Mouse (Mus musculus) kidney, adult 9 months (tissue): ENCODE results near the gene Hhipl1.

Source experiments
- DNase-seq: peaks from one replicate; pipeline ENCODE4 v3.0.0; 2022

The Hhipl1 gene

DNA sequence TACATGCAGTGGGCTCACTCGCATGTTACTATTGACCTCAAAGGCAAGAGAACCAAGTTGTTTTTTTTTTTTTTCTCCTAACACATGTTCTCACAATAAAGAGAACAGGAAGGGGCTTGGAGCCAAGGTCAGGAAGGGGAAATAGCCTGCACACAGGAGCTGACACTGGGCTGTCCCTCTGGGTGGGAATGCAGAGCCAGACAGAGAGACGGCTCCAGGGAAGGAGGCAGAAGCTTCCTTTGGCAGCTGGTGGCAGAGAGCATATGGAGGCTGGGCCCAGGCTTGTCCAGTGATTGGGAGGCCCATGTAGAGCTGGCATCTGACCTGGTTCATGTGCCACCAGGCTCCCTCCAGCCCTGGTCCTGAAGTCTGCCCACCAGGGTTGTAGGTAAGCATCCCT, 61.8 kb downstream of the Hhipl1 start:
- DNase-seq, result peak; percentile 49

DNA sequence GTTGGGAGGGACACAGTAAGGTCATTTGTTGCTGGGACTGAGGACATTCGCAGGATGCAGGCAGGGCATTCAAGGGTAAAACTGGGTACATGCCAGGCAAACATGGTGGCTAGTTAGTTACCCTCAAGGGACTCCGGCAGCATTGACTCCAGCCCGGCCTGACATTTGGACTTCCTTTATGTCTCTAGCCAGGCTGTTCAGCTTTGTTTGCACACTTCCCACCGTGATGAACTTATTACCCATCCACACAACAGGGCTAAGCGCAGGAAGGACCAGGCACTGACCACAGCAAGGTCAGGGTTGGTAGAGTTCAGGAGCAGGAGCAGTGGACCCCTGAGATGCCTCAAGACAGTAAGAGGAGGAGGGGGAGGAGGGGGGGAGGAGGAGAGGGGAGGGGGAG, 62.9 kb downstream of the Hhipl1 start:
- no peak for DNase-seq

DNA sequence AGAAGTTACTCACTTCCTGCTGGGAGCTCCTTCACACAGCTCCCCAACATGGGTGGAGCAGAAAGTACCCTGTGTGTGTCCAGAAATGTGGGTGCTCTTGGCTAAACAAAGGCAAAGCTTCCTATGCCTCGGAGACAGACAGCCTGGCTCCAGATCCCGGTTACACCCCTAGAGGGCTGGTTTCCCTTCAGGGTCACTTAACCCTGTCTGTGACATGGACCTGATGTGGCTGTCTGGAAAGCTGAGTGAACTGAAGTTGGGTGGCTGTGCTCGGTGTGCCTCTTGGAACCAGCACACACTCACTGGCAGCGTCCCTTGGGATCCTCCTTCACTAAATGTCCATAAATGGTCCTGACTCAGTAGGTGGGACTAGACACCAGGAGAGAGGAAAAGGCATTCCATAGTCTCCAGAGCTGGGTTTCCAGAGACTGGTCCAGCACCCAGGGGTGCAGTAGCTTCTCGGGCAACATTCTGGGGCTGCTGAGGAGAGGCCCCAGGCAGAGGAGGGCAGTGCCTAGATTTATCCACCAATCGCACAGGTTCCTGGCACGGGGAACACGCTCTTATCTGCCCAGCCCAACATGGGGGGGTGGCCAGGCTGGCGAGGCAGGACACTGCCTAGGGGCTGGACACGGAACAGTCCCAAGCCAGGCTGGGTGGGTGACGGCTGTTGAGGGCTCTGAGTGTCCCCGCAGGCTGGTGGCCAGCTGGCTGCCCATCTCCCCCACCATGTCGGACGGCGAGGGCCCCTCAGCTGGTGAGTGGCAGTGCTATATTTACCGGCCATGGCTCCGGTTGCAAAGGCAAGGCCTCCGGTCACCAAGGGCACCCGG, 64.7 kb downstream of the Hhipl1 start, which contains the start of gene Eml1:
Eml1 (plus strand) TSS at position 362 of the 833 bp plus-strand sequence.
- peak; percentile 67 for DNase-seq

DNA sequence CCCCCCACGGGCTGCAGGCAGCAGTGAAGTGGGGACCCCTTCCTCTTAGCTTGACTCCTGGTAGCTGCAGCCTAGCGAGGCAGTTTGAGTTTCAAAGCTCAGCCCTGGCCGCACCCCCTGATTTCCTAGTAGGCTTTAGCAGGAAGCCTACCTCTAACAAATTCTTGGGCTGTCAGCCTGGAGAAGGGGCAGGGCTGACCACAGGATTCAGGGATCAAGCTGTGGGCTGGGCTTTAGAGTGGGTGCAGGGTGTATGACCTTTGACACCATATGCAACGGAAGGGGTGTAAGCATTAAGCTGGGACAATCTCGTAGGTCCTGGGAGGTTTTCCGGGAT, 65.3 kb downstream of the Hhipl1 start:
- peak; percentile 30 for DNase-seq

GRCm38 (mm10) chr12:108372241-108372640, 66.2 kb downstream of the Hhipl1 start:
- no peak for DNase-seq

DNA sequence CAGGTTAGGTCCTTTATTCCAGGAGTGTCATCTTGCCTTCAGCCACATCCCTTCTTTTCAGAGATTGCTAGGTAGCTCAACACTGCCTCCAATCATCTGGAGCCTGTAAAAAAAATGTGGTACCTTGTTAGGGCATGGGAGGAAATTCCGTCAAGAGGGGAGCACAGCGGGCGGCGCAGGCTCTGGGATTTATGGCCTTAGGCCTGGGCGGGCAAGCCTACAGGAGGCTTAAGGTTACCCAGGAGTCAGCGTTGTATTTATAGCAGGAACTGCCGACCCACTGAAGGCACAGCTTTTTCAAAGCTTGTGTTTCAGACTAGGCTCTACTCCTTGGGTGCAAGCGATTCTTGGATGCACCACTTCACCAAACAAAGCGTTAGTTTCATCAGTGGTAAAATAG, 67.5 kb downstream of the Hhipl1 start:
- no peak for DNase-seq

DNA sequence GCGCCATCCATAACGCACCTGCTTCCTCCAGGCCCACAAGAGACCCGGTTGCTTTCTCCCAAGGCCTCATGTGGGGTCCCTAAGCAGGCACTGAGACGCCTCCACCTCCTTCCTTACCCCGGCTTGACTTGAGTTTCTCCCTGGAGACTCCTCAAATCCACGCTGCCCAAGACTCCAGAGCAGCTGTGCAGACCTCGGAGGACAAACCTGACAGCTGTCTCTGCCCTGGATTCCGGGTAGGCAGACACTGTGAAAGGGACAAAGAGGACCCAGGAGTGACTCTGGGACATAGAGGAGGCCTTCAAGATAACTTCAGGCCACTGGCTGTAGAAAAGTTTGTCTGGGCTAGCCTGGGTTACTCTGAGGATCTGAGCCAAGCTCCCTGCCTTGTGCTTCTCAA, 68.6 kb downstream of the Hhipl1 start:
- no peak for DNase-seq

DNA sequence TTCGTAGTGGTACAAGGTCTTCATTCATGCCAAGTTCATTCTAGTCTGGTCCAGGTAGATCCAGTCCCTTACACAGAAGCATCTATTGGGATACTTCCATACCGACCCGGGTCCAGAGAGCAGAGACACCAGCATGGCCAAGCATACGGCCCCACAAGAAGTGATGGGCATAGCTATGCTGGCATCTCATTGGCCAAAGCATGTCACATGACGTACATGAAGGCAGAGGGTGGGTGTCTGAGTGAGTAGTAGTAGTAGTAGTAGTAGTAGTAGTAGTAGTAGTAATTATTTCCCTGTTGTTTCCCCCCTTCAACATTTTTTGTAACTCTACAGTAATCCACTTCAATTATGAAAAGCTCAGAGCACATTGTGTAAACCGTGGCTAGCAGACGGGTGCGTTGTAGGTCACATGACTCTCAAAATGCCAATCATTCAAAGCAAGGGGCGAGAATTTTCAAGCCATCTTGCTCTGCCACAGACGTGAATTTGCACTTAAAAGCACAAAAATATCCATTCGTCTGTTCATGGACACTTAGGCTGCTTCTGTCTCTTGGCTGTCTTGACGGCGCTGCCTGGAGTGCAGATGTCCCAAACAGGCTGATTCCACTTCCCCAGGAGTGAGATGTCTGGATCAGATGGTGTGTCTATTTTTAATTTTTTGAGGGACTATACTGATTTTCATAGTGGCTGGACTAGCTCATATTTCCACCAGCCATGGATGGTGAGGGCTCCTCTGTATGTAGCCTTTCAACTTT, 72.5 kb downstream of the Hhipl1 start:
- no peak for DNase-seq
